Mouse (Mus musculus): Measurements from ENCODE around the gene Sorcs1. TPM values are rescaled to one million over a fixed set of nuclear protein-coding genes. Genes with fewer than 3 reads are reported as not detected.

Gene Sorcs1
- 0.53 and 0.80 TPM in 2 replicates for polyA plus RNA-seq (2015; fragmentation: Nextera tagmentation; extraction: Ambion mirVana)

DNA sequence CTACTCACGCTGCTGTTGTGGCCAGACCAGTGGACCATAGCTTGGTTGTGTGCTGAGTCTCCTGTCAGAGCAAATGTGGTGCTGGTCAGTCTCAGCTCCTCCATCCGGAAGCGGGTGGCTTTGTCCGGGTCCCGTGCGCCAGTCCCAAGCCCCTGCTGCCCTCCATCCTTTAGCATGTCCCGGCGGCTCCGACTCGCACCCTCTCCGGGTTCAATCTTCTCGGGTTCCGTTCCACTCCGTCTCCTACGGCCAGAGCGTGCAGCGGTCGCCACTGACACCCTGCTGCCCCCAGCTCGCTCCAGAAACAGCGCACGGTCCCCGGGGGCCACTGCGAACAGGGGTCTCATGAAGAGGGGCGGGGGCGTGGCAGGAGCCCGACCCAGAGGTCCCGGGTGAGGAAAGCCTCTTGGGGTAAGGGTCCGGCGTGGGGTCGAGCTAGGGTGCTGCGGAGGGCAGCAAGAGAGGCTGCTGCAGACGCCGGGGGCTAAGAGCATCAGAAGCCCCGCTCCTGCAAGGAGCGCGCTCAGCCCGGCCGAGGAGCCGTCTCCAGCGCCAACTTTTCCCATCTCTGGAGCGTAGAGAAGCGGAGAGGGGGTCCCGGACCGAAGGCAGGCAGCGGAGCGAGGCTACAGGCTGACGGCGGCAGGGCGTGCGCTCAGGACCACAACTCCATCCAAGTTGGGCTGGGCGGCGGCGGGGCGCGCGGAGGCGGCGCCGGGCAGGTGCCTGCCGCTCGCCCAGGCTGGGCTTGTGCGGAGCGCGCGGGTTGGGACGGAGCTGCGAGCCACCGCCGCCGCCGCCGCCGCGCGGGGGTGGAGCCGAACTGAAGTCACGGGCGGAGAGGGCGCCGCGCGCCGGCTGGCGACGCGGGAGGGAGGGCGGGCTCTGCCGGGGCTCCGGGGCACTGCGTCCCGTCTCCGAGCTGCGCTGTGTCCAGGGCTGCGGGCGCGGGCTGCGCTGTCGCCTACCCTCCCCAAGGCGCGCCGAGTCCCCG, at the start of gene Sorcs1:
Gene Sorcs1, minus strand, starts transcription at position 744 of the 994 bp plus-strand sequence.
- H3K4me1 ChIP-seq = peaks cover 10% of the 10 kb centered on the region
- H3K4me3 ChIP-seq = peak within 1 kb of the TSS; percentile 55
- under 1% methylated on average over 76 of the region's 102 CpGs for WGBS
- no peak within 1 kb of the TSS for H3K27ac ChIP-seq
- H3K4me2 ChIP-seq = peak within 1 kb of the TSS; percentile 97
- peak within 1 kb of the TSS; percentile 46 for H3K9ac ChIP-seq
- H3K9me3 ChIP-seq = no peaks in the 10 kb centered on the region
- H3K27me3 ChIP-seq = peaks cover 45% of the 10 kb centered on the region
- H3K36me3 ChIP-seq = no peaks in the 10 kb centered on the region
- ATAC-seq (ENCODE audit: borderline replicate concordance, extremely low read depth, low FRiP score, low TSS enrichment) = peak; percentile 89

DNA sequence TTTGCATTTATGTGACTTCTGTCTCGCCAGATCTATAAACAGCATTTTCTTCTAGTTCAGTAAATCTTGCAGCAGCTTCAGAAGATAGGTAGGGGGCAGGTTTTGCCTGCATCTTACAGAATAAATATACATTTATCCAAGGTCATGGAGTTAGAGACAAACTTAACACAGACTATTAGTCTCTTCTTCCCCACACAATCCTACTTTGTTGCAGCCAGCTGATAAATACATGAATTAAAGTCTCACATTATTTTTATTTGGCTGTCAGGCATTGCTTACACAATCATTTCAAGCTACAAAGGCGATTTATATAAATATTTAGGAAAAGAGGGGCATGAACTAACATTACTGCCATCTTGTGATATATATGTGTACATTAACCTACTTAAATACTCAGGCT, 4.8 kb upstream of the Sorcs1 start:
- no peak overlapping the region for H3K4me2 ChIP-seq
- WGBS = 20% methylated on average over 2 of the region's 2 CpGs
- no peak for ATAC-seq (ENCODE audit: borderline replicate concordance, extremely low read depth, low FRiP score, low TSS enrichment)
- no peak overlapping the region for H3K4me3 ChIP-seq
- H3K27me3 ChIP-seq = peaks cover 17% of the 10 kb centered on the region
- H3K27ac ChIP-seq = no peak overlapping the region
- peaks cover 3% of the 10 kb centered on the region for H3K4me1 ChIP-seq
- H3K36me3 ChIP-seq = no peaks in the 10 kb centered on the region
- H3K9me3 ChIP-seq = no peaks in the 10 kb centered on the region
- no peak overlapping the region for H3K9ac ChIP-seq

DNA sequence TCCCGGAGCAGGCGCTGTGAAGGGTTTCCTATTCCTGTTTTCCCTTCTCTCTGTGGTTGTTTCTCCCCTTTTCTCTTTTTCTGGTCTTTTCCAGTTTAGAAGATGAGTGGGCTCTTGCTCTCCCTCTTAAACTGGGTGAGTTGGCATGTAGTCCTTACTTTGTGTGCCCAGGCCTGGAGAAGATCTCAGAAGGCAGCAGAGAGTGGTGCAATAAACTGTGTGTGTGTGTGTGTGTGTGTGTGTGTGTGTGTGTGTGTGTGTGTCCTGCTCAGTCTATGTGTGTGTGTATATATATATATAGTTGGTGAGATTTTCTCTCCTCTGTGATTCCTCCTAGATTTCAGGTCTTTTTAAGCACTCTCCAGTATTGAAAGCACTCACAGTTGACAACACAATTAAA, 500 bp upstream of the Sorcs1 start:
- Histone ChIP-seq H3K36me3 (no peaks in the 10 kb centered on the region), H3K9ac (peak overlapping the region; percentile 46), H3K27me3 (peaks cover 45% of the 10 kb centered on the region), H3K4me3 (peak overlapping the region; percentile 55), H3K4me1 (peaks cover 12% of the 10 kb centered on the region), H3K27ac (no peak overlapping the region), H3K4me2 (peak overlapping the region; percentile 97), H3K9me3 (no peaks in the 10 kb centered on the region)
- WGBS = 0% methylated on average over 2 of the region's 2 CpGs
- peak; percentile 37; the same call in 1 of the 2 replicates for ATAC-seq (ENCODE audit: borderline replicate concordance, extremely low read depth, low FRiP score, low TSS enrichment)

DNA sequence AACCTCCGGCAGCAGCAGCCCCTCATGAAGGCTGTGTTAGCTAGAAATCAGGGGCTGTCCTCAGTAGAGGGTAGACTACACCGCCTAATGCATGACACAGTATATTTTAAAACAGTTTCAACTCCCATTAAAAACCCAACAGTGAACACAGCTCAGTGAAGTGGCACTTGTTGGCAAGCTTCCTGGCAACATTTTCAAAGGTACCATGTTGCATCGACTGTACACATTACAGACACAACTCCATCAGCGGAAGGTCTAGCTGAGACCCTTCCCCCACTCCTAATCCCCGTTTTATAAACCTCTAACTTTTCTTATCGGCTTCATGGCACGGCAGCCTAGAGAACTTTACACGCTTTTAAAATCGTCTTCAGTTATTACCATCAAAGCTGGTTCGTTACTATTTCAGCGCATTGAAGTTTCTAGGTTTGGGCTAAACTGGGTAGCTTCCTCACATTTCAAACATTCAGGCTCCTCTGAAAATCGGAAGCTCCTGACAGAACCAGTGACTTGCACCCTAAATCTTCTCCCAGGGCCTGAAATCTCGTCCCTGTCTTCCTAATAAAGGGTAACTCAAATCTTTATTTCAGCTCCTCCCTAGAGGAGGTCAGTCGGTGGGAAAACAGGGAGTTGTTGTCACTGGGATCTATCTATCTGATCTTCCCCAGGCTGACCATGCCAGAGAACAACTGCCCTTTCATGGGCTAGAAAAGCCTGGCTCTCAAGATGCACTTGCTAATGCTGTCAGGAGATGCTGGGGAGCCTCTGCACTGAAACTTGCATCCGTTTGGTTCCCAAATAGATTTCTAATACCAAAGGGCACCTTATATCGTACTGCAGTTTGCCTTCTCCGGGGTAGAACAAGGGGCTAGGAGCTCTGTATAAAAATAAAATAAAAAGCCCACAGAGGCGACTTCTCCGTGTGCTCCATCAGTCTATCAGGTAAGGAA, 1.6 kb downstream of the Sorcs1 start:
- Histone ChIP-seq H3K27ac (no peak overlapping the region), H3K4me3 (no peak overlapping the region), H3K4me1 (peaks cover 10% of the 10 kb centered on the region), H3K9ac (no peak overlapping the region), H3K36me3 (no peaks in the 10 kb centered on the region), H3K27me3 (peaks cover 45% of the 10 kb centered on the region), H3K4me2 (peak overlapping the region; percentile 97; the same call in 1 of the 2 replicates), H3K9me3 (no peaks in the 10 kb centered on the region)
- no peak for ATAC-seq (ENCODE audit: borderline replicate concordance, extremely low read depth, low FRiP score, low TSS enrichment)
- WGBS = 34% methylated on average over 19 of the region's 19 CpGs

DNA sequence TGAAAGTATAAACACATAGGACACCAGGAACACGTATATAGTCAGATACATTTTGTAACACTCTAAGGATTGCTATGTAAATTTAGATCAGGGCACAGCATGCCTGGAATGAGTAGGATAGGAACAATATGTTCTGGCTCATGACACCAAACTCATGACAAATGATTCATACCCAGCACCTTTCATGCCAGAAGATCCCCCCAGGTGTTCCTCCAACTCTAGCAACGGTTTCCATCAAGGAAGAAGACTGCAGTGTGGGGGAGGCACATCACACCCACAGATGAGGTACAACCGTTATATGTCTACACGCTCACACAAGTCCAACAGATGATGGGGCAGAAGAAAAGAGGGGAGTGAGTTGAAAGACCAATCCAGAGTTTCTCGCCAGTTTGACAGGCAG, 3.5 kb downstream of the Sorcs1 start:
- 63% methylated on average over 5 of the region's 5 CpGs for WGBS
- Histone ChIP-seq H3K9me3 (no peaks in the 10 kb centered on the region), H3K4me2 (no peak overlapping the region), H3K4me3 (no peak overlapping the region), H3K4me1 (peaks cover 10% of the 10 kb centered on the region), H3K27ac (no peak overlapping the region), H3K27me3 (peaks cover 45% of the 10 kb centered on the region), H3K36me3 (no peaks in the 10 kb centered on the region), H3K9ac (no peak overlapping the region)
- ATAC-seq (ENCODE audit: borderline replicate concordance, extremely low read depth, low FRiP score, low TSS enrichment) = no peak

DNA sequence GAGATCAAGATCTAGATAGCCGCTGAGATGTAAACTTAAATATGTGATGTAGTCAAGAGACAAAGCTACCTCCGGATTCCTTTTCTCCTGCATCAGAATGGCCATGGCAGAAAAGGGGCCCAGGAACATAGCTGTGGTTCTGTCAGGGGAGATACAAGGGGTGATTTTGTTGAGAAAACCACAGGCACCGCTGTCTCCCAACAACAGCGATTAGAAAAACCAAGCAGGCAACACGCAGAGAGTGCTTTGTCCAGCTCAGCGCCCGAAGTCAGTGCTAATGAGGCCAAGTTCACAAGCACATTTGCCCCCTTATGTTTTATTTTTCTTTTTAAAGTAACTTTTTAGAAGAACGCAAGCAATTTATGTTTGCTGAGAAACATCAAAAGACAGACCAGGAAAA, 10.9 kb downstream of the Sorcs1 start:
- ATAC-seq (ENCODE audit: borderline replicate concordance, extremely low read depth, low FRiP score, low TSS enrichment) = no peak

DNA sequence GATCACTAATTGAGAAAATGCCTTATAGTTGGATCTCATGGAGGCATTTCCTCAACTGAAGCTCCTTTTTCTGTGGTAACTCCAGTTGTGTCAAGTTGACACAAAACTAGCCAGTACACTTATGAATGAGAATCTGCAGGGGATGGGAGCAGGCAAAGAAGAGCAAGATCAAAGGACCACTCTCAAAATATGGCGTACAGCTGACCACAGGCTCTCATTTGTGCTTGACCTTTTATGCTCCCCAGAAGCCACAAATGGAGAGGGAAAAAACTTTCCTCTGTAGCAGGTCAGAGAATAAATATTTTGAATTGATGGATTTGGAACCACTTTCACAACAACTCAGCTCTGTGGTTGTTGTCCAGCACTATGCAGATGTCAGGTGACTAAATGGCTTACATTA, 14.1 kb downstream of the Sorcs1 start:
- ATAC-seq (ENCODE audit: borderline replicate concordance, extremely low read depth, low FRiP score, low TSS enrichment) = no peak
- Histone ChIP-seq H3K9ac (no peak overlapping the region), H3K27me3 (no peaks in the 10 kb centered on the region), H3K4me1 (no peaks in the 10 kb centered on the region), H3K4me3 (no peak overlapping the region), H3K36me3 (no peaks in the 10 kb centered on the region), H3K27ac (no peak overlapping the region), H3K9me3 (no peaks in the 10 kb centered on the region), H3K4me2 (no peak overlapping the region)
- WGBS = 48% methylated on average over 1 of the region's 1 CpGs

More for the DNA sequence above, 10.9 kb downstream of the Sorcs1 start:
- Histone ChIP-seq H3K4me1 (no peaks in the 10 kb centered on the region), H3K27ac (no peak overlapping the region), H3K36me3 (no peaks in the 10 kb centered on the region), H3K27me3 (no peaks in the 10 kb centered on the region), H3K9ac (no peak overlapping the region), H3K9me3 (no peaks in the 10 kb centered on the region), H3K4me3 (no peak overlapping the region), H3K4me2 (no peak overlapping the region)
- 75% methylated on average over 8 of the region's 8 CpGs for WGBS

DNA sequence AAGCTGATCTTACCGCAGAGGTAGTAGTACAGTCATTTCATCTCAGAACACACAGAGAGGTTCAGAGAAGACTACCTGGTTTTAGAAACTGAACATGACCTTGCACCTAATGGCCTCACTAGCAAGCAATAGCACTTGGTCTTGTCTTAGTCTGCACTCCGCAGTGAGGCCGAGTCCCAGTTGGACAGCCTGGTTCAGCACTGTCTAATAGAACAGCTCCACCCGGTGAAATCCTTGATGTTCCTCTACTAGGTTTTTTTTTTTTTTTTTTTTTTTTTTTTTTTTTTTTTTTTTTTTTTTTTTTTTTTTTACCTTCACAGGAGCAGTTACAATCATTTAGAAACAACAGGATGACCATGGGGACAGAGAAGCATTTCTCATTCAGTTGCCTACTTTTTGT, 19.3 kb downstream of the Sorcs1 start:
- Histone ChIP-seq H3K9me3 (no peaks in the 10 kb centered on the region), H3K27me3 (no peaks in the 10 kb centered on the region), H3K36me3 (no peaks in the 10 kb centered on the region), H3K9ac (no peak overlapping the region), H3K4me1 (no peaks in the 10 kb centered on the region), H3K4me3 (no peak overlapping the region), H3K27ac (no peak overlapping the region), H3K4me2 (no peak overlapping the region)
- ATAC-seq (ENCODE audit: borderline replicate concordance, extremely low read depth, low FRiP score, low TSS enrichment) = no peak
- WGBS = 63% methylated on average over 4 of the region's 4 CpGs

DNA sequence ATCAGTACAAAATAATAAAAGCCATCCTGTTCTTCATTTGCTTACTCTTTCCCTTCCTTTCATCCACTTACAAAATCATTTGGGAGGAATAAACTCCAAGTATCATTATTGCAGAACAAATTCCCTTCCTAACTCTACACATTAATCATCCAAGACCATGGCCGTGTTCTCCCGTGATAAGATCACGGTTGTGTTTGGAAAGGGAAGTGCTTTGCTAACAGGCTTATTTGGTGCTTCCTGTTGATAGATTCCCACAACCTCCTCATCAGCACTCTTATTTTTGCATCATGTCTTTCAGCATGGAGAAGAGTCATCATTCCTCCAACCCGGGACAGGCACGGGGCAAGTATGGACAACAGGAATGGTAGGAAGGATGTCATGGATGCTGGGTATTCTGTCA, 25.7 kb downstream of the Sorcs1 start:
- no peaks in the 10 kb centered on the region for H3K9me3 ChIP-seq
- H3K36me3 ChIP-seq = no peaks in the 10 kb centered on the region
- no peak for ATAC-seq (ENCODE audit: borderline replicate concordance, extremely low read depth, low FRiP score, low TSS enrichment)
- no peaks in the 10 kb centered on the region for H3K4me1 ChIP-seq
- H3K4me3 ChIP-seq = no peak overlapping the region
- H3K27ac ChIP-seq = no peak overlapping the region
- no peaks in the 10 kb centered on the region for H3K27me3 ChIP-seq
- no peak overlapping the region for H3K9ac ChIP-seq
- WGBS = 43% methylated on average over 5 of the region's 5 CpGs
- H3K4me2 ChIP-seq = no peak overlapping the region

DNA sequence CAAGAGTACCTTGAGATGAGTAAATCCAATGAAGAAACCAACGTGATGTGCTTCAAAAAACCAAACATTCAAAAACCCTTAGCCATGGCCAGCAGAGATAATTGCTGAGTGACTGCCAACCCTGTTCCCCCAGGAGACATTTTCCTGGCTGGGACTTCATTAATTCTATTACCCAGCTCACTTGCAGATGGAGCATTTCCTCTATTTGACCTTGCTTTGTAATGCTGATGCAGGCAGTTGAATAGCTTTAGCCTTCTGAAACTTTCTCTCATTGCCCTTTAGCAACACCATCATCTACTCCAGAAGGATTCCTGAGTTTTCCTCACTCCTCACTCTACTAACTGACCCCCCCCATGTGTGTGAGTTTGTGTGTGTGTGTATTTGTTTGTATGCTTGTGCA, 34.6 kb downstream of the Sorcs1 start:
- WGBS = 63% methylated on average over 1 of the region's 1 CpGs
- Histone ChIP-seq H3K27ac (no peak overlapping the region), H3K4me2 (no peak overlapping the region), H3K36me3 (no peaks in the 10 kb centered on the region), H3K9me3 (no peaks in the 10 kb centered on the region), H3K4me3 (no peak overlapping the region), H3K4me1 (no peaks in the 10 kb centered on the region), H3K9ac (no peak overlapping the region), H3K27me3 (no peaks in the 10 kb centered on the region)
- ATAC-seq (ENCODE audit: borderline replicate concordance, extremely low read depth, low FRiP score, low TSS enrichment) = no peak

DNA sequence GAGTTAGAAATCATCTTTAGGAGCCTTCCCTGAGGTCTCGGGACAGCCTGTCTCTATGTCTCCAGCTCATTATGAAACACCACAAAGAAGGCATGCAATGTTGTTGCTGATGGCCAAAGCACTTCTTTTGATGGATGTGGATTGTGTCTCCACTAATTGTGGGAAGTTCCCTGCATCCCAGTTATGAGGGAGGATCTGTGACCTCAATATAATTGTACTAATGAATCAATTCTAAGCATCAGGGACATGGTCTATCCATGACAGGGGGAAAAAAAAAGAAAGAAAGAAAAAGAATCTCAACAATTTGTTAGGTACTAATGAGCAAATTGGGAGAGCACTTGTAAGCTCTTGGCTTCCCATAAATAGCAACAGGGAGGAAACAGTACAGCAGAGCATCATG, 36.3 kb downstream of the Sorcs1 start:
- Histone ChIP-seq H3K4me3 (no peak overlapping the region), H3K27ac (no peak overlapping the region), H3K4me2 (no peak overlapping the region), H3K9ac (no peak overlapping the region), H3K27me3 (no peaks in the 10 kb centered on the region), H3K4me1 (no peaks in the 10 kb centered on the region), H3K36me3 (no peaks in the 10 kb centered on the region), H3K9me3 (no peaks in the 10 kb centered on the region)
- 78% methylated on average over 1 of the region's 1 CpGs for WGBS
- ATAC-seq (ENCODE audit: borderline replicate concordance, extremely low read depth, low FRiP score, low TSS enrichment) = no peak

Measured in lung, embryonic 15.5 days (tissue).